Mouse (Mus musculus): Measurements from ENCODE around the gene March4. TPM values are rescaled to one million over a fixed set of nuclear protein-coding genes. Genes with fewer than 3 reads are reported as not detected.
A peak's percentile ranks its signal among the peaks of the same experiment; 100 is the strongest.

March4 gene
- polyA plus RNA-seq, 1 experiment from 2014 or later: 3.1 TPM

GRCm38 (mm10) chr1:72574608-72575007 lies 37.9 kb upstream of the March4 start:
- Histone ChIP-seq H3K4me2 (ENCODE audit: low read depth) (no peak overlapping the region), H3K36me3 (ENCODE audit: control insufficient read depth, insufficient read depth, low read length) (no peaks in the 10 kb centered on the region), H3K4me3 (ENCODE audit: low read depth, low read length) (no peak overlapping the region), H3K9me3 (ENCODE audit: control insufficient read depth, low read length) (no peaks in the 10 kb centered on the region), H3K27ac (ENCODE audit: low read depth, low read length) (no peak overlapping the region), H3K4me1 (ENCODE audit: control insufficient read depth, insufficient read depth, low read length) (peaks cover 16% of the 10 kb centered on the region; the same call in 1 of the 2 replicates), H3K9ac (ENCODE audit: low read length) (no peak overlapping the region), H3K27me3 (ENCODE audit: control insufficient read depth, insufficient read depth, low read length) (no peaks in the 10 kb centered on the region)
- ATAC-seq (ENCODE audit: insufficient read depth, low FRiP score, low TSS enrichment) (no peak), DNase-seq (ENCODE audit: low spot score) (no peak)
- 69% methylated on average over 7 of the region's 7 CpGs for WGBS

- WGBS: 57% methylated on average over 7 of the region's 7 CpGs
- H3K4me1 ChIP-seq (ENCODE audit: control insufficient read depth, insufficient read depth, low read length): peaks cover 16% of the 10 kb centered on the region; the same call in 1 of the 2 replicates
- no peak overlapping the region for H3K4me3 ChIP-seq (ENCODE audit: low read depth, low read length)
- H3K27me3 ChIP-seq (ENCODE audit: control insufficient read depth, insufficient read depth, low read length): no peaks in the 10 kb centered on the region
- no peak overlapping the region for H3K9ac ChIP-seq (ENCODE audit: low read length)
- no peak overlapping the region for H3K27ac ChIP-seq (ENCODE audit: low read depth, low read length)
- H3K9me3 ChIP-seq (ENCODE audit: control insufficient read depth, low read length): no peaks in the 10 kb centered on the region
- H3K36me3 ChIP-seq (ENCODE audit: control insufficient read depth, insufficient read depth, low read length): no peaks in the 10 kb centered on the region
- no peak overlapping the region for H3K4me2 ChIP-seq (ENCODE audit: low read depth)
- DNase-seq (ENCODE audit: low spot score) (no peak), ATAC-seq (ENCODE audit: insufficient read depth, low FRiP score, low TSS enrichment) (no peak)
Observed at GRCm38 (mm10) chr1:72574047-72574446, 37.3 kb upstream of the March4 start.

- H3K9ac ChIP-seq (ENCODE audit: low read length): no peak overlapping the region
- H3K4me3 ChIP-seq (ENCODE audit: low read depth, low read length): no peak overlapping the region
- no peak overlapping the region for H3K4me2 ChIP-seq (ENCODE audit: low read depth)
- H3K9me3 ChIP-seq (ENCODE audit: control insufficient read depth, low read length): no peaks in the 10 kb centered on the region
- no peaks in the 10 kb centered on the region for H3K36me3 ChIP-seq (ENCODE audit: control insufficient read depth, insufficient read depth, low read length)
- H3K27ac ChIP-seq (ENCODE audit: low read depth, low read length): no peak overlapping the region
- WGBS: 97% methylated on average over 8 of the region's 8 CpGs
- DNase-seq (ENCODE audit: low spot score): no peak
- H3K27me3 ChIP-seq (ENCODE audit: control insufficient read depth, insufficient read depth, low read length): no peaks in the 10 kb centered on the region
- H3K4me1 ChIP-seq (ENCODE audit: control insufficient read depth, insufficient read depth, low read length): no peaks in the 10 kb centered on the region
- ATAC-seq (ENCODE audit: insufficient read depth, low FRiP score, low TSS enrichment): no peak
Observed at GRCm38 (mm10) chr1:72568725-72569124, 32.0 kb upstream of the March4 start.

- H3K4me1 ChIP-seq (ENCODE audit: control insufficient read depth, insufficient read depth, low read length): no peaks in the 10 kb centered on the region
- no peak overlapping the region for H3K27ac ChIP-seq (ENCODE audit: low read depth, low read length)
- WGBS: 47% methylated on average over 9 of the region's 9 CpGs
Observed at GRCm38 (mm10) chr1:72567056-72567455, 30.3 kb upstream of the March4 start.

GRCm38 (mm10) chr1:72564334-72564962 lies 27.7 kb upstream of the March4 start:
- no peaks in the 10 kb centered on the region for H3K27me3 ChIP-seq (ENCODE audit: control insufficient read depth, insufficient read depth, low read length)
- H3K4me1 ChIP-seq (ENCODE audit: control insufficient read depth, insufficient read depth, low read length): no peaks in the 10 kb centered on the region
- no peaks in the 10 kb centered on the region for H3K36me3 ChIP-seq (ENCODE audit: control insufficient read depth, insufficient read depth, low read length)
- DNase-seq (ENCODE audit: low spot score) (no peak), ATAC-seq (ENCODE audit: insufficient read depth, low FRiP score, low TSS enrichment) (no peak)
- no peaks in the 10 kb centered on the region for H3K9me3 ChIP-seq (ENCODE audit: control insufficient read depth, low read length)
- 69% methylated on average over 6 of the region's 6 CpGs for WGBS
- no peak overlapping the region for H3K27ac ChIP-seq (ENCODE audit: low read depth, low read length)
- no peak overlapping the region for H3K9ac ChIP-seq (ENCODE audit: low read length)
- no peak overlapping the region for H3K4me2 ChIP-seq (ENCODE audit: low read depth)
- no peak overlapping the region for H3K4me3 ChIP-seq (ENCODE audit: low read depth, low read length)

More at GRCm38 (mm10) chr1:72567056-72567455, 30.3 kb upstream of the March4 start:
- no peak overlapping the region for H3K4me3 ChIP-seq (ENCODE audit: low read depth, low read length)
- ATAC-seq (ENCODE audit: insufficient read depth, low FRiP score, low TSS enrichment): no peak
- H3K9ac ChIP-seq (ENCODE audit: low read length): no peak overlapping the region
- DNase-seq (ENCODE audit: low spot score): peak; percentile 22
- H3K27me3 ChIP-seq (ENCODE audit: control insufficient read depth, insufficient read depth, low read length): no peaks in the 10 kb centered on the region
- H3K36me3 ChIP-seq (ENCODE audit: control insufficient read depth, insufficient read depth, low read length): no peaks in the 10 kb centered on the region
- H3K4me2 ChIP-seq (ENCODE audit: low read depth): no peak overlapping the region
- H3K9me3 ChIP-seq (ENCODE audit: control insufficient read depth, low read length): no peaks in the 10 kb centered on the region

- Histone ChIP-seq H3K27ac (ENCODE audit: low read depth, low read length) (no peak overlapping the region), H3K9ac (ENCODE audit: low read length) (no peak overlapping the region), H3K4me3 (ENCODE audit: low read depth, low read length) (no peak overlapping the region), H3K9me3 (ENCODE audit: control insufficient read depth, low read length) (no peaks in the 10 kb centered on the region), H3K27me3 (ENCODE audit: control insufficient read depth, insufficient read depth, low read length) (no peaks in the 10 kb centered on the region), H3K4me2 (ENCODE audit: low read depth) (no peak overlapping the region), H3K4me1 (ENCODE audit: control insufficient read depth, insufficient read depth, low read length) (no peaks in the 10 kb centered on the region), H3K36me3 (ENCODE audit: control insufficient read depth, insufficient read depth, low read length) (no peaks in the 10 kb centered on the region)
- 42% methylated on average over 2 of the region's 2 CpGs for WGBS
- DNase-seq (ENCODE audit: low spot score) (no peak), ATAC-seq (ENCODE audit: insufficient read depth, low FRiP score, low TSS enrichment) (no peak)
Observed at GRCm38 (mm10) chr1:72558625-72559024, 21.9 kb upstream of the March4 start.

GRCm38 (mm10) chr1:72556471-72556870 lies 19.7 kb upstream of the March4 start:
- H3K4me2 ChIP-seq (ENCODE audit: low read depth): no peak overlapping the region
- DNase-seq (ENCODE audit: low spot score) (no peak), ATAC-seq (ENCODE audit: insufficient read depth, low FRiP score, low TSS enrichment) (no peak)
- no peaks in the 10 kb centered on the region for H3K36me3 ChIP-seq (ENCODE audit: control insufficient read depth, insufficient read depth, low read length)
- H3K9ac ChIP-seq (ENCODE audit: low read length): no peak overlapping the region
- WGBS: 91% methylated on average over 3 of the region's 3 CpGs
- H3K4me3 ChIP-seq (ENCODE audit: low read depth, low read length): no peak overlapping the region
- no peaks in the 10 kb centered on the region for H3K4me1 ChIP-seq (ENCODE audit: control insufficient read depth, insufficient read depth, low read length)
- H3K9me3 ChIP-seq (ENCODE audit: control insufficient read depth, low read length): no peaks in the 10 kb centered on the region
- no peaks in the 10 kb centered on the region for H3K27me3 ChIP-seq (ENCODE audit: control insufficient read depth, insufficient read depth, low read length)
- H3K27ac ChIP-seq (ENCODE audit: low read depth, low read length): no peak overlapping the region

DNA sequence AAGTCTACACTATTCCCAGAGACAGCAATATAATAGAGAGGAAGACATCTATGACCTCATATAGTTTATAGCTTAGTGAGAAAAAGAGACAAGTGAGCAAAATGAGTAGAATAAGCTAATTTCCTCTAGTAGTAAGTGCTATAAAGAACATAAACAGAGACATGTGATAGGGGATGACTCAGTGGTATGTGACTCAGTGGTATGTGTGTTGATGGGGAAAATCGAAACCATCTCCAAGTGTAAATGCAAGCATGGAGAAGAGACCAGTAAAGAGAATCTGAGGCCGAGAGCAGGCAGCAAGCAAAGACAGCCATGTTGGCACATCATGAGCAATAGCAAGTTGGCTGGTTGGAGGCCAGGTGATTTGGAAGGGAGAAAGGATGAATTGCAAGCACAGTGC lies 13.6 kb upstream of the March4 start:
- ATAC-seq (ENCODE audit: insufficient read depth, low FRiP score, low TSS enrichment): no peak
- Histone ChIP-seq H3K27me3 (ENCODE audit: control insufficient read depth, insufficient read depth, low read length) (no peaks in the 10 kb centered on the region), H3K27ac (ENCODE audit: low read depth, low read length) (no peak overlapping the region), H3K9me3 (ENCODE audit: control insufficient read depth, low read length) (no peaks in the 10 kb centered on the region), H3K4me1 (ENCODE audit: control insufficient read depth, insufficient read depth, low read length) (no peaks in the 10 kb centered on the region), H3K4me2 (ENCODE audit: low read depth) (no peak overlapping the region), H3K36me3 (ENCODE audit: control insufficient read depth, insufficient read depth, low read length) (no peaks in the 10 kb centered on the region), H3K4me3 (ENCODE audit: low read depth, low read length) (no peak overlapping the region), H3K9ac (ENCODE audit: low read length) (no peak overlapping the region)
- WGBS: 92% methylated on average over 2 of the region's 2 CpGs
- no peak for DNase-seq (ENCODE audit: low spot score)

GRCm38 (mm10) chr1:72538266-72538665 lies 1.5 kb upstream of the March4 start:
- H3K4me3 ChIP-seq (ENCODE audit: low read depth, low read length): no peak overlapping the region
- H3K9ac ChIP-seq (ENCODE audit: low read length): no peak overlapping the region
- no peak for DNase-seq (ENCODE audit: low spot score)
- no peaks in the 10 kb centered on the region for H3K36me3 ChIP-seq (ENCODE audit: control insufficient read depth, insufficient read depth, low read length)
- 80% methylated on average over 5 of the region's 5 CpGs for WGBS
- peaks cover 8% of the 10 kb centered on the region; the same call in 1 of the 2 replicates for H3K27me3 ChIP-seq (ENCODE audit: control insufficient read depth, insufficient read depth, low read length)
- H3K27ac ChIP-seq (ENCODE audit: low read depth, low read length): no peak overlapping the region
- H3K9me3 ChIP-seq (ENCODE audit: control insufficient read depth, low read length): no peaks in the 10 kb centered on the region
- H3K4me1 ChIP-seq (ENCODE audit: control insufficient read depth, insufficient read depth, low read length): peaks cover 9% of the 10 kb centered on the region; the same call in 1 of the 2 replicates
- H3K4me2 ChIP-seq (ENCODE audit: low read depth): no peak overlapping the region
- ATAC-seq (ENCODE audit: insufficient read depth, low FRiP score, low TSS enrichment): no peak
